Mouse (Mus musculus) forelimb bud, embryonic 11.5 days (tissue): ENCODE data around the gene E2f8.

Source experiments
- DNase-seq: peaks from one replicate; pipeline ENCODE4 v3.0.0-alpha.2; 2012; ENCODE audit warnings: low read depth, low spot score

The E2f8 gene

GRCm38 (mm10) chr7:48881486-48881885, at the start of gene E2f8:
Gene E2f8 (minus strand): TSS chr7:48881596.
- DNase-seq = peak; percentile 69

DNA sequence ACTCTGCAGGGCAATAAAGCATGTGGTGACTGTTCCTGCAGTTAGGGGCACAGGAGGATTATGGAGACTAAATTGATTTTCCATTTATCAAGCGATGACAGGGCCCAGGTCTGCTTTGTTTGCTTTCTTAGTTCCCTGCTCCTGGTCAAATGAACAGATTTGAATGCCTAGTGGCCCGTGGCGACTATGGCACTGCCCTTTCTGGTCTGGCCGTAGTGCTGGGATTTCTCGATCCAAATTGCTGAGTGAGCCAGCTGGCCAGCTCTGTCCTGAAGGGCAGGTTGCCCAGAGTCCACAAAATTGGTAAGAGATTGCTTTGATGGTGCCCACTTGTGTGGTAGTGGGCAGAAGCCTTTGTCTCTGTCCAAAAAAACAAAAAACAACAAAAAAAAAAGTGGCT, 49.0 kb upstream of the E2f8 start:
- no peak for DNase-seq

- DNase-seq = peak; percentile 31
Measured at GRCm38 (mm10) chr7:48928364-48928763, 47.0 kb upstream of the E2f8 start.

GRCm38 (mm10) chr7:48925214-48925613, 43.8 kb upstream of the E2f8 start:
- DNase-seq = no peak

- DNase-seq = no peak
Measured at GRCm38 (mm10) chr7:48923620-48924019, 42.2 kb upstream of the E2f8 start.

GRCm38 (mm10) chr7:48918389-48918788, 37.0 kb upstream of the E2f8 start:
- DNase-seq = no peak

DNA sequence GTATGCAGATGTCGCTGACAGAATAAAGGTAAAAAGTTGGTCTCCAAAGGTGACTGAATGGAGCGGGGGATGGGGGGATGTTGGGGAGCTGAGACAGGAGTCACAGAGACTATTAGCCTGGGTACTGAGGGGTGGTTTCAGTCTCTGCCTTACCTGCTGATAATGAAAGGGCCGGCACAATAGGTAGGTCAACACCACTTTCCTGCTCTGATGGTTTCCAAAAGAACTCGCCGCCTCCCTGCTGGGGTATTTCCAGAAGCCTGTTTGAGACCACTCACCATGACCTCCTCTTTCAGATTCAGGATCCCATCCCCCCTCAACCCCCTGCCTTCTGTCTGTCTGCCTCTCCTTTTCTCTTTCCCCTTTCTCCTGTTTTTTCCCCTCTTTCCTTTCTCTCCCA, 36.6 kb upstream of the E2f8 start:
- no peak for DNase-seq

- no peak for DNase-seq
Measured at GRCm38 (mm10) chr7:48917463-48917862, 36.1 kb upstream of the E2f8 start.

- DNase-seq = no peak
Measured at GRCm38 (mm10) chr7:48914630-48915506, 33.5 kb upstream of the E2f8 start.

DNA sequence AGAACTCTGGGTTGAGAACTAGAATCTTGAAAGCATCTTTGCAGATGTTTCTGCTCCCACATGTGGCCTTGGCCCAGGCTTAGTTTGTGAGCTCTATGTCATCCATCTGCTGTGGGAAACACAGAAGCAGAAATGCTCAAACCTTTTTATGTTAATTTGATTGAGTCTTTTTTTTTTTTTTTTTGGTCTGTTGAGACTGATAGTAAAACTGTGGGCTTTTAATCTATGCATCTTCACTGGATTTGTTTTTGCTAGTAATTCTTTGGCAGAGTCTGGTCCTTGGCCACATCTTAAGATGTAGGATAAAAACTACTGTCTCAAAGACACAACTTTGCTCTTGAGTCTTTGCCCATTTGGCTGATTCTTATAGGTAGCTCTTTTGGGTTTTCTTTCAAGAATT, 29.8 kb upstream of the E2f8 start:
- no peak for DNase-seq

DNA sequence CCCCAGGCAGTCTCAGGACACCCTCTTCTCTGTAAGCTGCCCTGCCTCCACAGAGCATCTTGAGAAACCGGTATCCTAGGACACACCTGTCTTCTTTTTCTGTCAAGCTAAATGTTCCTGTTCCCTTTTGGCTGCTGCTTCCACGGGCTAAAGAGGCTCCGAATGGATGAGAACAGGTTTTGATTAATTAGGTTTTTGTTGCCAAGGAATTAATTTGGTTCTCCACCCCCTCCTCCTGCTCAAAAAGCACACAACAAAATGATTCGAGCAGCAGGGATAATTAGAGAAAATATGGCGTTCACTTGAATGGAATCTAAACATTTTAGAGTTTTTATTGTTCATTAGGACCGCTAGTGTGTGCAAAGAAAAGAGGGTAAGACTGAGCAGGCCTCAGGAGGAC, 28.9 kb upstream of the E2f8 start:
- DNase-seq = no peak

- no peak for DNase-seq
Measured at GRCm38 (mm10) chr7:48909342-48909671, 27.9 kb upstream of the E2f8 start.

DNA sequence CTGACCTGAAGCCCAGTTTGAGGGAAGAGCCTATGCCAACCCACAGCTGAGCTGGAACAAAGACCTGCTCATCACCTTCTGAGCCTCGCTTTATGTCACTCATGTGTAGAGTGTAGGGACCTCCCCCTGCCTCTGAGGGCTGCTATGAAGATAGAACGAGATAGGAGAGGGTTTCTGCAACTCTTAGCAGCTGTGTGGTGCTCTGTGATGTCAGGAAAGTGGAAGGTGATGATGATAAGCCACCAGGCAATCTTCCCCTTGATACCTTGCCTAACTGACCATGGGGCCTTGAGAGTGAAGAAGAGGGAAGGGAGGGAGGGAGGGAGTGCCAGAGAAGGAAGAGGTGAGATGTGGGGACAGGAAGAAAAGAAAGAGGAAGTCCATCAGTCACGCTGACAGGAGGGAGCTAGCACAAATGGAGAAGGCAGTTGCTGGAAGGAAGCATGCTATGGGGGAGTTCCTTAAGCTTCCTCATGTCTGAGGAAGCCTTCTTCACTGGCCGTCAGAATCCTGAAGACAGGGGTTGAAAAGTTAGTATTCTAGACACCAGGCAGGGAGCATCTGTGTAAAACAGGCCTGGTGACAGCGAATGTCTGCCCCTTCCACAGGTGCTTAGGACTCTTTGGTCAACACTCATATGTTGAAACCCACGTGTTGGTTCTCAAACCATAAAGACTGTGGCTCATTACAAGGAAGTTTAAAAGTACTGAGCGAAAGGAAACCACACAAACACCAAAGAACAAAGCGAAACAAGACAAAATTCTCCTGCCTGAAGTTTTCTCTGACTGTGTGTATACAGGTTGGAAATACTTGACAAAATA, 27.3 kb upstream of the E2f8 start, which contains the start of gene Nav2:
Gene Nav2 (plus strand): TSS at position 196 of the 821 bp plus-strand sequence.
- DNase-seq = no peak

- no peak for DNase-seq
Measured at GRCm38 (mm10) chr7:48902454-48902853, 21.1 kb upstream of the E2f8 start.

DNA sequence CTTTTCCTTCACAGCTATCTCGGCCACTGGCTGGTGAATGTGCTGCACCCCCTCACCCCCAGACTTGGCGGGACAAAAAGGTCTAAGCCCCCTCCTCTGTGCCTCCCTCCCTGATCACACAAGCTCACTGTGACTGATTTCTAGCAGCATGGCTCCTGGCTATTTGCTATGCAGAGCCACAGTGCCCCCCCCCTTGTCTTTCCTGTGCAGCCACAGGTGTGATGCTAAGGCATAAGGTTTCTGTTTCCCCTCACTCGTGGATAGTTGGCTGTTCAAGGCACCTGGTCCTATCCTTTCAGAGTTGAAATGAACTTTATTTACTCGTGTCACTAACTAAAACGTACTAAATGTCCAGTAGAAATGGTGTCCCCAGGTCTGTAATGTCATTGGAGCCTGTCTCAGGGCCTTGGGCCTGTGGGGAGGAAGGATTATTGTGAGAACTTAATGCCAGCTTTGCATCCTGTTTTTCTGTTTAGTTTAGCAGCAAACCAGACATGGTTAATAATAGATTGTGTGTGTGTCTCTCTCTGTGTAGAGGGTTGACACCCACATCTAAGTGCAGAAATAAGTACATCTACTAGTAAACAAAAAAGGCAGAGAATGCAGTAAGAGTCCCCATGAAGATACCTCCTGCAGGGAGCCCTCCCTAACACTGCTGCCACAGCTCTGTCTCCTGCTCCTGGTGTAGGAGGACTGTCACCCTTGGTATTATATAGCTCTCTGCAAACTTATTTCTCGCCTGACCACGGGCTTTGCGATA, 19.2 kb upstream of the E2f8 start:
- DNase-seq = no peak

- DNase-seq = no peak
Measured at GRCm38 (mm10) chr7:48898416-48898815, 17.0 kb upstream of the E2f8 start.

GRCm38 (mm10) chr7:48897539-48898163, 16.3 kb upstream of the E2f8 start:
- DNase-seq = peak; percentile 35

DNA sequence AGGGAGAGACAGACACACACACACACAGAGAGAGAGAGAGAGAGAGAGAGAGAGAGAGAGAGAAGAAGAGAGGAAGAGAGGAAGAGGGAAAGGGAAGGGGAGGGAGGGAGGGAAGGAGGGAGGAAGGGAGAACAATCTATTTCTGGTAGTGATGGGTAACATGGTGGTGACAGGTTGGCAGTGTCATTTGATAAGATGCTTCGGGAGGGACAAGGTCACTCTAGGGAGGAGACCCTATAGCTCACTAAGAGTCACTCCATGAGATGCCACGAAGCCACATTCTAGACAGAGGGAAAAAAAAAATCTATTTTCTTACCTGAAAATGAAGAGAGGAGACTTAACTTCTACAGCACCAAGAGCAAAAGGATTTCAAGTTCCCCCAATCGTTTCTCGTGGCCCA, 14.7 kb upstream of the E2f8 start:
- no peak for DNase-seq

GRCm38 (mm10) chr7:48895475-48895874, 14.1 kb upstream of the E2f8 start:
- no peak for DNase-seq

GRCm38 (mm10) chr7:48894763-48895162, 13.4 kb upstream of the E2f8 start:
- no peak for DNase-seq

- DNase-seq = peak; percentile 52
Measured at GRCm38 (mm10) chr7:48894152-48894551, 12.8 kb upstream of the E2f8 start.

GRCm38 (mm10) chr7:48893093-48893492, 11.7 kb upstream of the E2f8 start:
- no peak for DNase-seq
